Mouse (Mus musculus): ENCODE measurements around the gene Gm6020.

- TF ChIP-seq CTCF (IDR thresholded peaks at IDR 0.05; ENCODE audit: low read depth) (no peak), EP300 (optimal IDR thresholded peaks at IDR 0.05) (no peak)
Observed at GRCm38 (mm10) chr19:61141299-61141698, 42.4 kb upstream of the Gm6020 start.

Measured in stomach, postnatal 0 days (tissue).